Mouse (Mus musculus) limb, embryonic 12.5 days (tissue): ENCODE measurements around the gene Limk1. TPM values are rescaled to one million over a fixed set of nuclear protein-coding genes. Genes with fewer than 3 reads are reported as not detected.

Experiments used
- ATAC-seq: fragments of 200-750 bp; cut with Nextera tagmentation; 2 replicates; pipeline ENCODE4 v1.8.0; 2017; ENCODE audit warnings: low read depth, moderate TSS enrichment; ENCODE audit not compliant: insufficient number of reproducible peaks, insufficient read depth, low FRiP score, low TSS enrichment
- H3K27ac ChIP-seq: fragments of 300-500 bp; sonication (generic); 2 replicates; pipeline ENCODE4 v1.5.1; 2016; ENCODE audit warnings: mild to moderate bottlenecking, moderate library complexity
- H3K27me3 ChIP-seq: fragments of 300-500 bp; sonication (generic); 2 replicates; pipeline ENCODE4 v1.6.1; 2016; ENCODE audit warnings: mild to moderate bottlenecking, moderate library complexity
- H3K36me3 ChIP-seq: fragments of 300-500 bp; sonication (generic); 2 replicates; pipeline ENCODE4 v1.6.1; 2016; ENCODE audit warnings: mild to moderate bottlenecking, moderate library complexity
- H3K4me1 ChIP-seq: fragments of 300-500 bp; sonication (generic); replicated peaks from 2 replicates; pipeline ENCODE4 v1.6.1; 2016
- H3K4me2 ChIP-seq: fragments of 300-500 bp; sonication (generic); 2 replicates; pipeline ENCODE4 v1.6.1; 2016; ENCODE audit warnings: mild to moderate bottlenecking, moderate library complexity
- H3K4me3 ChIP-seq: fragments of 300-500 bp; sonication (generic); replicated peaks from 2 replicates; pipeline ENCODE4 v1.5.1; 2016; ENCODE audit warnings: mild to moderate bottlenecking
- H3K9ac ChIP-seq: fragments of 300-500 bp; sonication (generic); replicated peaks from 2 replicates; pipeline ENCODE4 v1.6.1; 2016; ENCODE audit warnings: mild to moderate bottlenecking, moderate library complexity
- H3K9me3 ChIP-seq: fragments of 300-500 bp; sonication (generic); 2 replicates; pipeline ENCODE4 v1.6.1; 2016; ENCODE audit warnings: mild to moderate bottlenecking, moderate library complexity
- WGBS: fragments of 180-500 bp; shearing (Covaris S2); methylation state at CpG from one replicate; pipeline ENCODE4 v1.1.7; 2016; 5-methylcytosine and 5-hydroxymethylcytosine counted together
- polyA plus RNA-seq: library from polyadenylated mRNA; unstranded; fragments of >200 nt; fragmentation: Nextera tagmentation; extraction: Ambion mirVana; gene quantifications from 2 replicates; pipeline ENCODE4 v1.2.1, GENCODE M21; 2016

Limk1 gene
- polyA plus RNA-seq, 1 experiment from 2014 or later, result 10.6 TPM

DNA sequence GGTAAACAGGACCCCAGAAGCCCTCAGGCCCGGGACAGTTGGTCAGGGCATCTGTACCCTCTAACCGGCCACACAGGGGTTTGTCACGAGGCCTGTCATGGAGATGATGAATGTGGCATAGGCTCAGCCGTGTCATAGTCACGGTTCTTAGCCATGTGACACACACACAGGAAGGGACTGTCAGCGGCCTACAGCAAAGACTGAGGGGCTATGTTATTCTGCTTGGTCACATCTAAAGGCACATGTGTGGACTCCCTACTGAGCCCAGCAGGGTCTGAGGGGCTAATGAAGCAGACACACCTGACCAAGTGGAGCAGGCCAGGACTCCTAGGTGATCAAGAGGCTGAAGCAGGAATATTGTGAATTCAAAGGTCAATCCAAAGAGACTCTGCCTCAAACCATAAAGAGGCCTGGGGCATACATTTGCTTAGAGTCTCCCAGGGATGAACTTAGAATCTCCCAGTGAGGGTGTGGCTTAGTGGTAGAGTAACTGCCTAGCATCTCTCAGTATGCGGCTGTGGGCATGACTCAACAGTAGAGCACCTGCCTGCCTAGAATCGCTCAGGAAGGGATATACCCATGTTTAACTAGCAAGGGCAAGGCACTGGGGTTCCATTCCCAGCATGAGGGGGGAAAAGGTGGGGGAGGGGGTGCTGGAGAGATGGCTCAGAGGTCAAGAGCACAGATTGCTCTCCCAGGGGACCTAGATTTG, 76.4 kb downstream of the Limk1 start:
- no peak overlapping the region for H3K4me3 ChIP-seq
- H3K27me3 ChIP-seq, result no peaks in the 10 kb centered on the region
- no peak overlapping the region for H3K4me2 ChIP-seq
- no peak overlapping the region for H3K9ac ChIP-seq
- WGBS, result 62% methylated on average over 8 of the region's 8 CpGs
- no peaks in the 10 kb centered on the region for H3K4me1 ChIP-seq
- H3K9me3 ChIP-seq, result no peaks in the 10 kb centered on the region
- ATAC-seq, result no peak
- H3K36me3 ChIP-seq, result peaks cover 19% of the 10 kb centered on the region
- H3K27ac ChIP-seq, result 0 out of 2 replicates have a peak overlapping the region, but pooled peaks have one; percentile 23

GRCm38 (mm10) chr5:134609916-134610643, 78.3 kb downstream of the Limk1 start:
- H3K4me1 ChIP-seq, result no peaks in the 10 kb centered on the region
- no peaks in the 10 kb centered on the region for H3K27me3 ChIP-seq
- 83% methylated on average over 12 of the region's 12 CpGs for WGBS
- no peak overlapping the region for H3K27ac ChIP-seq
- H3K4me3 ChIP-seq, result no peak overlapping the region
- peaks cover 7% of the 10 kb centered on the region for H3K36me3 ChIP-seq
- no peak for ATAC-seq
- H3K4me2 ChIP-seq, result no peak overlapping the region
- H3K9ac ChIP-seq, result no peak overlapping the region
- no peaks in the 10 kb centered on the region for H3K9me3 ChIP-seq

- Histone ChIP-seq H3K4me2 (no peak overlapping the region), H3K4me3 (no peak overlapping the region), H3K9ac (no peak overlapping the region; the same call in 1 of the 2 replicates), H3K27ac (no peak overlapping the region), H3K9me3 (no peaks in the 10 kb centered on the region), H3K27me3 (no peaks in the 10 kb centered on the region), H3K36me3 (0 out of 2 replicates have a peak, but pooled peaks cover 3% of the 10 kb centered on the region), H3K4me1 (no peaks in the 10 kb centered on the region)
- ATAC-seq, result no peak
- 70% methylated on average over 5 of the region's 5 CpGs for WGBS
These were observed 81.3 kb downstream of the Limk1 start for GRCm38 (mm10) chr5:134607121-134607520.

- Histone ChIP-seq H3K27me3 (no peaks in the 10 kb centered on the region), H3K27ac (no peak overlapping the region), H3K36me3 (0 out of 2 replicates have a peak, but pooled peaks cover 3% of the 10 kb centered on the region), H3K4me1 (no peaks in the 10 kb centered on the region), H3K4me2 (no peak overlapping the region), H3K9ac (no peak overlapping the region), H3K4me3 (no peak overlapping the region), H3K9me3 (no peaks in the 10 kb centered on the region)
- no peak for ATAC-seq
These were observed 82.1 kb downstream of the Limk1 start for GRCm38 (mm10) chr5:134606314-134606713.

Other genes starting within 250 kb of the Limk1 start
- gene Gtf2ird1, start 231.9 kb downstream of the Limk1 start, polyA plus RNA-seq, result 149 and 178 TPM in 2 replicates
- gene Clip2, start 136.2 kb downstream of the Limk1 start, polyA plus RNA-seq, result 6.3 and 6.6 TPM in 2 replicates
- 0.12 TPM in 1 of 2 replicates, not detected in the other for gene Syna, start 128.4 kb downstream of the Limk1 start, polyA plus RNA-seq
- gene Rfc2, start 107.2 kb downstream of the Limk1 start, polyA plus RNA-seq, result 325 and 350 TPM in 2 replicates
- 2.8 and 3.9 TPM in 2 replicates for gene Lat2, start 73.6 kb downstream of the Limk1 start, polyA plus RNA-seq
- 523 and 531 TPM in 2 replicates for gene Eif4h, start 49.1 kb downstream of the Limk1 start, polyA plus RNA-seq
- 12.4 and 12.9 TPM in 2 replicates for gene Eln, start 58.7 kb upstream of the Limk1 start, polyA plus RNA-seq
- not detected in 2 replicates for gene Tmem270, start 218.1 kb upstream of the Limk1 start, polyA plus RNA-seq
- 2.1 and 2.5 TPM in 2 replicates for gene Cldn13, start 226.9 kb upstream of the Limk1 start, polyA plus RNA-seq
- 17.8 and 19.7 TPM in 2 replicates for gene Mettl27, start 243.8 kb upstream of the Limk1 start, polyA plus RNA-seq